Mouse (Mus musculus) myocyte (in vitro differentiated cells): ENCODE results near the gene Myh9.

ENCODE experiments used
- E2F4 ChIP-seq: IDR thresholded peaks from one replicate; pipeline ENCODE4 v1.6.1; 2011; ENCODE audit warnings: mild to moderate bottlenecking, control low read depth, moderate library complexity; ENCODE audit not compliant: insufficient read depth
- MYOD1 ChIP-seq, 3 experiments: IDR thresholded peaks; one replicate each; pipeline ENCODE4 v1.6.1; 2011; ENCODE audit warnings: control low read depth in 2 of 3, low read depth in 2 of 3, mild to moderate bottlenecking in 2 of 3, moderate library complexity in 1 of 3; ENCODE audit not compliant: insufficient read length in 2 of 3, control insufficient read depth in 1 of 3
- MYOG ChIP-seq, 3 experiments: IDR thresholded peaks; one replicate each; pipeline ENCODE4 v1.6.1; 2011; ENCODE audit warnings: control low read depth in 2 of 3, low read depth in 2 of 3, mild to moderate bottlenecking in 2 of 3; ENCODE audit not compliant: insufficient read length in 2 of 3, control insufficient read depth in 1 of 3, insufficient read depth in 1 of 3
- POLR2A ChIP-seq: IDR thresholded peaks from one replicate; pipeline ENCODE4 v1.6.1; 2011; ENCODE audit warnings: low read depth, mild to moderate bottlenecking, control low read depth, moderate library complexity; ENCODE audit not compliant: insufficient read length
- USF1 ChIP-seq: IDR thresholded peaks from one replicate; pipeline ENCODE4 v1.6.1; 2011; ENCODE audit warnings: low read depth, mild to moderate bottlenecking, control low read depth, moderate library complexity

GRCm38 (mm10) chr15:77849572-77850229 lies 7.7 kb upstream of the Myh9 start:
- TF ChIP-seq USF1 (no peak), E2F4 (no peak), POLR2A (no peak), MYOG (IDR thresholded peaks at IDR 0.05; ENCODE audit: control insufficient read depth in 1 of 3, insufficient read depth in 1 of 3, insufficient read length in 2 of 3, low read depth in 2 of 3) (peak in 1 of 3 experiments; percentile 27), MYOD1 (IDR thresholded peaks at IDR 0.05; ENCODE audit: control insufficient read depth in 1 of 3, insufficient read length in 2 of 3, low read depth in 2 of 3) (peak in 1 of 3 experiments; percentile 82)
